Mouse (Mus musculus) liver, embryonic 11.5 days (tissue): Measurements from ENCODE around the gene Ugt1a10. TPM values are rescaled to one million over a fixed set of nuclear protein-coding genes. Genes with fewer than 3 reads are reported as not detected.
"Not testable (repeated sequence)": the region's sequence is repeated elsewhere in the genome, so short reads cannot be mapped to it uniquely, and the experiment has no call there.

Experiments used
- ATAC-seq: fragments of 200-750 bp; cut with Nextera tagmentation; replicated peaks from 2 replicates; pipeline ENCODE4 v1.8.0; 2017; ENCODE audit warnings: moderate number of reproducible peaks, mild to moderate bottlenecking, moderate TSS enrichment, moderate library complexity; ENCODE audit not compliant: low FRiP score
- DNase-seq: peaks from one replicate; pipeline ENCODE4 v3.0.0-alpha.2; 2017; ENCODE audit warnings: low spot score
- H3K27ac ChIP-seq: fragments of 300-500 bp; sonication (generic); 2 replicates; pipeline ENCODE4 v1.5.1; 2014; ENCODE audit warnings: mild to moderate bottlenecking, low read depth, low read length, control low read depth
- H3K27me3 ChIP-seq: fragments of 300-500 bp; sonication (generic); replicated peaks from 2 replicates; pipeline ENCODE4 v1.6.1; 2014; ENCODE audit warnings: low read length, mixed read lengths; ENCODE audit not compliant: control insufficient read depth, insufficient read depth
- H3K36me3 ChIP-seq: fragments of 300-500 bp; sonication (generic); 2 replicates; pipeline ENCODE4 v1.6.1; 2014; ENCODE audit warnings: mild to moderate bottlenecking, low read length, moderate library complexity, mixed read lengths; ENCODE audit not compliant: control insufficient read depth, insufficient read depth
- H3K4me1 ChIP-seq: fragments of 300-500 bp; sonication (generic); replicated peaks from 2 replicates; pipeline ENCODE4 v1.6.1; 2014; ENCODE audit warnings: low read length, mixed read lengths; ENCODE audit not compliant: control insufficient read depth, insufficient read depth
- H3K4me2 ChIP-seq: fragments of 300-500 bp; sonication (generic); 2 replicates; pipeline ENCODE4 v1.6.1; 2014; ENCODE audit warnings: mild to moderate bottlenecking, control low read depth, moderate library complexity
- H3K4me3 ChIP-seq: fragments of 300-500 bp; sonication (generic); 2 replicates; pipeline ENCODE4 v1.5.1; 2014; ENCODE audit warnings: low read depth, low read length, control low read depth
- H3K9ac ChIP-seq: fragments of 300-500 bp; sonication (generic); 2 replicates; pipeline ENCODE4 v1.6.1; 2014; ENCODE audit warnings: low read depth, low read length, control low read depth
- H3K9me3 ChIP-seq: fragments of 300-500 bp; sonication (generic); 2 replicates; pipeline ENCODE4 v1.6.1; 2016; ENCODE audit warnings: low read length, inconsistent platforms, mixed read lengths; ENCODE audit not compliant: control insufficient read depth
- WGBS: fragments of 180-500 bp; shearing (Covaris S2); extraction: QIAGEN DNeasy Blood & Tissue Kit; methylation state at CpG from one replicate; pipeline ENCODE4 v1.1.7; 2014; 5-methylcytosine and 5-hydroxymethylcytosine counted together
- polyA plus RNA-seq: library from polyadenylated mRNA; unstranded; fragments of >200 nt; fragmentation: Nextera tagmentation; extraction: Ambion mirVana; gene quantifications from 2 replicates; pipeline ENCODE4 v1.2.1, GENCODE M21; 2014

The Ugt1a10 gene
- polyA plus RNA-seq, 1 experiment from 2014 or later, result not detected

GRCm38 (mm10) chr1:88138145-88138544 lies 83.0 kb downstream of the Ugt1a10 start:
- no peak overlapping the region for H3K4me2 ChIP-seq
- no peak overlapping the region for H3K27ac ChIP-seq
- 0 out of 2 replicates have a peak, but pooled peaks cover 2% of the 10 kb centered on the region for H3K4me1 ChIP-seq
- H3K4me3 ChIP-seq, result no peak overlapping the region
- no peaks in the 10 kb centered on the region for H3K36me3 ChIP-seq
- WGBS, result 83% methylated on average over 1 of the region's 1 CpGs
- DNase-seq (no peak), ATAC-seq (no peak)
- H3K27me3 ChIP-seq, result no peaks in the 10 kb centered on the region
- no peaks in the 10 kb centered on the region for H3K9me3 ChIP-seq
- no peak overlapping the region for H3K9ac ChIP-seq

GRCm38 (mm10) chr1:88140492-88140891 lies 85.3 kb downstream of the Ugt1a10 start:
- not testable (repeated sequence) for H3K4me2 ChIP-seq, H3K27ac ChIP-seq, DNase-seq, H3K4me1 ChIP-seq, H3K27me3 ChIP-seq, H3K4me3 ChIP-seq, H3K9me3 ChIP-seq, H3K36me3 ChIP-seq, H3K9ac ChIP-seq
- ATAC-seq, result peak; percentile 96
- WGBS, result 44% methylated on average over 1 of the region's 1 CpGs

GRCm38 (mm10) chr1:88143966-88144675 lies 88.9 kb downstream of the Ugt1a10 start:
- H3K4me1 ChIP-seq, H3K27me3 ChIP-seq, H3K9ac ChIP-seq, H3K36me3 ChIP-seq, H3K9me3 ChIP-seq, H3K4me2 ChIP-seq, DNase-seq, ATAC-seq, H3K4me3 ChIP-seq, H3K27ac ChIP-seq: not testable (repeated sequence)
- WGBS, result 3% methylated on average over 4 of the region's 5 CpGs

GRCm38 (mm10) chr1:88145278-88145677 lies 90.1 kb downstream of the Ugt1a10 start:
- 58% methylated on average over 2 of the region's 2 CpGs for WGBS
- DNase-seq, ATAC-seq: not testable (repeated sequence)

GRCm38 (mm10) chr1:88150133-88150532 lies 94.9 kb downstream of the Ugt1a10 start:
- H3K9ac ChIP-seq, H3K4me2 ChIP-seq, H3K4me3 ChIP-seq, H3K36me3 ChIP-seq, H3K27me3 ChIP-seq, H3K9me3 ChIP-seq, H3K27ac ChIP-seq, ATAC-seq, DNase-seq, H3K4me1 ChIP-seq: not testable (repeated sequence)
- 60% methylated on average over 2 of the region's 2 CpGs for WGBS

More at GRCm38 (mm10) chr1:88145278-88145677, 90.1 kb downstream of the Ugt1a10 start:
- H3K27me3 ChIP-seq, H3K9me3 ChIP-seq, H3K4me1 ChIP-seq, H3K4me3 ChIP-seq, H3K27ac ChIP-seq, H3K36me3 ChIP-seq, H3K4me2 ChIP-seq, H3K9ac ChIP-seq: not testable (repeated sequence)

- no peaks in the 10 kb centered on the region for H3K27me3 ChIP-seq
- WGBS, result 65% methylated on average over 2 of the region's 2 CpGs
- H3K4me2 ChIP-seq, result no peak overlapping the region
- H3K36me3 ChIP-seq, result no peaks in the 10 kb centered on the region
- H3K4me3 ChIP-seq, result no peak overlapping the region
- H3K9me3 ChIP-seq, result no peaks in the 10 kb centered on the region
- no peaks in the 10 kb centered on the region for H3K4me1 ChIP-seq
- no peak for DNase-seq
- no peak for ATAC-seq
- no peak overlapping the region for H3K27ac ChIP-seq
- no peak overlapping the region for H3K9ac ChIP-seq
These were observed 103.2 kb downstream of the Ugt1a10 start for GRCm38 (mm10) chr1:88158430-88158829.

- Histone ChIP-seq H3K36me3 (no peaks in the 10 kb centered on the region), H3K27me3 (no peaks in the 10 kb centered on the region), H3K27ac (no peak within 1 kb of the TSS), H3K4me1 (no peaks in the 10 kb centered on the region), H3K4me2 (no peak within 1 kb of the TSS), H3K4me3 (no peak within 1 kb of the TSS), H3K9ac (no peak within 1 kb of the TSS), H3K9me3 (no peaks in the 10 kb centered on the region)
- ATAC-seq (no peak), DNase-seq (no peak)
- 70% methylated on average over 5 of the region's 5 CpGs for WGBS
These were observed 110.5 kb downstream of the Ugt1a10 start, which contains the start of gene Ugt1a5 for GRCm38 (mm10) chr1:88165711-88166110. TSS of gene Ugt1a5 (plus strand) at chr1:88166012.

GRCm38 (mm10) chr1:88172190-88172589 lies 117.0 kb downstream of the Ugt1a10 start:
- not testable (repeated sequence) for H3K4me3 ChIP-seq, ATAC-seq, DNase-seq, H3K27ac ChIP-seq, H3K9ac ChIP-seq, H3K27me3 ChIP-seq, H3K4me2 ChIP-seq, H3K4me1 ChIP-seq, H3K9me3 ChIP-seq, H3K36me3 ChIP-seq
- WGBS, result 81% methylated on average over 5 of the region's 7 CpGs

- H3K4me2 ChIP-seq, result no peak overlapping the region
- H3K4me3 ChIP-seq, result no peak overlapping the region
- H3K9ac ChIP-seq, result no peak overlapping the region
- 76% methylated on average over 1 of the region's 1 CpGs for WGBS
- H3K4me1 ChIP-seq, result no peaks in the 10 kb centered on the region
- no peak for ATAC-seq
- no peaks in the 10 kb centered on the region; the same call in 1 of the 2 replicates for H3K9me3 ChIP-seq
- no peaks in the 10 kb centered on the region for H3K27me3 ChIP-seq
- no peak for DNase-seq
- H3K27ac ChIP-seq, result no peak overlapping the region
- no peaks in the 10 kb centered on the region for H3K36me3 ChIP-seq
These were observed 124.5 kb downstream of the Ugt1a10 start for GRCm38 (mm10) chr1:88179657-88180056.
